Mouse (Mus musculus) hematopoietic multipotent progenitor cell, adult 10-12 weeks (in vitro differentiated cells): ENCODE results near the gene Farp2. TPM values are rescaled to one million over a fixed set of nuclear protein-coding genes. Genes with fewer than 3 reads are reported as not detected.

Experiments
- polyA plus RNA-seq: library from polyadenylated mRNA; stranded (reverse); fragments of >175 nt; gene quantifications from 2 replicates; pipeline ENCODE4 v1.2.3, GENCODE M21; 2012; ENCODE audit warnings: low replicate concordance

Farp2 gene
- polyA plus RNA-seq, result 0.74 and 1.1 TPM in 2 replicates

GRCm38 (mm10) chr1:93511585-93512350, at the start of gene Farp2:
Farp2 (plus strand) TSS chr1:93512079.

GRCm38 (mm10) chr1:93478586-93479475, 33.0 kb upstream of the Farp2 start, which contains the start of gene Hdlbp:
Hdlbp (minus strand) TSS chr1:93478815.

GRCm38 (mm10) chr1:93658559-93658958, 146.7 kb downstream of the Farp2 start, which contains the start of gene Stk25:
Stk25 (minus strand) TSS chr1:93658659.

Other genes with a start within 250 kb of the Farp2 start
- gene Mterf4, start 206.2 kb upstream of the Farp2 start, polyA plus RNA-seq, result 2.9 and 3.5 TPM in 2 replicates
- 1.9 and 9.2 TPM in 2 replicates for gene Ppp1r7, start 169.2 kb upstream of the Farp2 start, polyA plus RNA-seq
- gene Pask, start 168.6 kb upstream of the Farp2 start, polyA plus RNA-seq, result 0.28 and 1.6 TPM in 2 replicates
- 0.03 TPM in 1 of 2 replicates, not detected in the other for gene Ano7, start 138.1 kb upstream of the Farp2 start, polyA plus RNA-seq
- 15.7 and 20.3 TPM in 2 replicates for gene Hdlbp, start 33.3 kb upstream of the Farp2 start, polyA plus RNA-seq
- 13.1 and 18.8 TPM in 2 replicates for gene Stk25, start 146.6 kb downstream of the Farp2 start, polyA plus RNA-seq
- gene Bok, start 173.6 kb downstream of the Farp2 start, polyA plus RNA-seq, result 0.53 and 1.9 TPM in 2 replicates
- 3.5 and 5.5 TPM in 2 replicates for gene Atg4b, start 239.4 kb downstream of the Farp2 start, polyA plus RNA-seq
- 25.2 and 27.0 TPM in 2 replicates for gene Thap4, start 242.8 kb downstream of the Farp2 start, polyA plus RNA-seq